Mouse (Mus musculus) liver, embryonic 13.5 days (tissue): ENCODE data around the gene Zfp385a. TPM values are rescaled to one million over a fixed set of nuclear protein-coding genes. Genes with fewer than 3 reads are reported as not detected.
A peak's percentile ranks its signal among the peaks of the same experiment; 100 is the strongest.

Source experiments
- ATAC-seq: fragments of 200-750 bp; cut with Nextera tagmentation; 2 replicates; pipeline ENCODE4 v1.8.0; 2017; ENCODE audit warnings: low read depth, mild to moderate bottlenecking, moderate number of reproducible peaks, moderate library complexity
- DNase-seq: peaks from one replicate; pipeline ENCODE4 v3.0.0; 2022
- H3K27ac ChIP-seq: fragments of 300-500 bp; sonication (generic); 2 replicates; pipeline ENCODE4 v1.5.1; 2015; ENCODE audit warnings: moderate library complexity, mild to moderate bottlenecking, inconsistent platforms
- H3K27me3 ChIP-seq: fragments of 300-500 bp; sonication (generic); 2 replicates; pipeline ENCODE4 v1.6.1; 2015; ENCODE audit warnings: mild to moderate bottlenecking, inconsistent platforms
- H3K36me3 ChIP-seq: fragments of 300-500 bp; sonication (generic); 2 replicates; pipeline ENCODE4 v1.6.1; 2015; ENCODE audit warnings: mild to moderate bottlenecking, inconsistent platforms
- H3K4me1 ChIP-seq: fragments of 300-500 bp; sonication (generic); replicated peaks from 2 replicates; pipeline ENCODE4 v1.6.1; 2015; ENCODE audit warnings: inconsistent platforms
- H3K4me2 ChIP-seq: fragments of 300-500 bp; sonication (generic); 2 replicates; pipeline ENCODE4 v1.6.1; 2015; ENCODE audit warnings: inconsistent platforms, mild to moderate bottlenecking, moderate library complexity
- H3K4me3 ChIP-seq: fragments of 300-500 bp; sonication (generic); replicated peaks from 2 replicates; pipeline ENCODE4 v1.5.1; 2015; ENCODE audit warnings: mild to moderate bottlenecking, inconsistent platforms
- H3K9ac ChIP-seq: fragments of 300-500 bp; sonication (generic); 2 replicates; pipeline ENCODE4 v1.6.1; 2015; ENCODE audit warnings: mild to moderate bottlenecking, inconsistent platforms
- H3K9me3 ChIP-seq: fragments of 300-500 bp; sonication (generic); replicated peaks from 2 replicates; pipeline ENCODE4 v1.6.1; 2016; ENCODE audit warnings: inconsistent platforms
- WGBS: fragments of 180-500 bp; shearing (Covaris S2); methylation state at CpG from one replicate; pipeline ENCODE4 v1.1.7; 2015; ENCODE audit not compliant: insufficient replicate concordance; 5-methylcytosine and 5-hydroxymethylcytosine counted together
- polyA plus RNA-seq: library from polyadenylated mRNA; unstranded; fragments of >200 nt; fragmentation: Nextera tagmentation; extraction: Ambion mirVana; gene quantifications from 2 replicates; pipeline ENCODE4 v1.2.1, GENCODE M21; 2015

Zfp385a gene
- polyA plus RNA-seq, 1 experiment from 2014 or later: 4.6 TPM

DNA sequence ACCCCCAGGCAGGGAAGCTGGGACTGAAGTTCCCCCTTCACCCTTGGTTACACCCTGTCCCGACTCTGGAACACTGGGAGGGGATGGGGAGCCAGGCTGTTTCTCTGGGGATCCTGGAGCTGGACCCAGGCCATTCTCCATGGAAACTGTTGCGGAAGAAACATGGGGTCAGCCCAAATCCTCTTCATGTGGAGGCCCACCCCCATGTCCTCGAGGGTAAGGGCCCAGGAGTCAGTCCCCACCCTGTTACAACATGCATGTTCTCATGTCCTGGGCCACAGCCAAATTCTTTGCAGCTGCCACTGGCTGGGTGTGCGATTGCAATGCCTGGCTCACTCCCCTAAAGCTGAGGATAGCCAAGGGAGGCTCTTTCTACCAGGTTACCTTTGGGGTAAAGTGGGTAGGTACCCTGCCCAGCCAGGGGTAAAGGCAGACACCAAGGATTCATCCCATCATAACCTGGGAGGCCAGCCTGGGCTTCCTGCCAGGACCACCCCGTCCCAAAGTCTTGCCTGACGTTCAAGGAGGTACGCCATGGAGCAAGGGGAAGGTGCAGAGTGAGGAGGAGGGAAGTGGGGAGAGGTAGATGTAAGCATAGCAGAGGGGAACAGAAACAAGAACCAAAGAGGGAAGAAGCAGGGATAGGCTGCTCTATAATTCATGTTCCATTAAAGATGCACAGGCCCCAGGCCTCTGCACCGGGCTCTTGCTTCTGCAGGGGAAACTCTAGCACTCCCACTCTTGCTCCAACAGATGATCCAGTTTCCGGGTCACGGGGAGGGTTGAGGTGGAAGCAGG lies 23.7 kb downstream of the Zfp385a start:
- no peak overlapping the region for H3K9ac ChIP-seq
- no peaks in the 10 kb centered on the region for H3K27me3 ChIP-seq
- whole genome bisulfite sequencing: 73% methylated on average over 10 of the region's 10 CpGs
- no peak overlapping the region for H3K4me3 ChIP-seq
- H3K4me2 ChIP-seq: no peak overlapping the region
- no peaks in the 10 kb centered on the region for H3K9me3 ChIP-seq
- ATAC-seq: no peak
- no peak overlapping the region for H3K27ac ChIP-seq
- peaks cover 30% of the 10 kb centered on the region; the same call in 1 of the 2 replicates for H3K36me3 ChIP-seq
- DNase-seq: no peak
- H3K4me1 ChIP-seq: peaks cover 53% of the 10 kb centered on the region

DNA sequence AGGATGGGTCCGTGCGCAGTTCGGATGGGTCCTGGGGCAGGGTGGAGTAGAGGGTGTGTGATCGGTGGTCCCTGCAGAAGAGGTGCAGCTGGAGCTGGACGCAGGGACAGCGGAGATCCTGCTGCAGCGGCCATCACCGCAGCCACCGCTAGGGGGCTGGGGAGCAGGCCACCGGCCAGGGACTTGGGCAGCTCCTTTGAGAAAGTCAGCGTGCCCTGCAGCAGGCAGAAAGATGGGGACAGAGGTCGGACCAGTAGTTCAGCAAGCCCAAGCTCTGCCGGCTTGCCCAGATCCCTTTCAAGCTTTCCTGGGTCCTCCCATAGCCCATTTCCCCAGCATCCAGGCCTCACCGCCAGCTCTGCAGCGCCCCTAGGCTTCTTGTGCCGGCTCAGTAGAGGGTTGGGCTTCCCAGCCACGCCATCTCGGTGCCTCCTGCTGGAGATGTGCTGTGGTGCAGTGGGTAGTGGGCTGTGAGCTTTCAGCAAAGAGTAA lies 24.8 kb downstream of the Zfp385a start:
- H3K9ac ChIP-seq: no peak overlapping the region
- peak; percentile 44 for DNase-seq
- whole genome bisulfite sequencing: 35% methylated on average over 18 of the region's 18 CpGs

DNA sequence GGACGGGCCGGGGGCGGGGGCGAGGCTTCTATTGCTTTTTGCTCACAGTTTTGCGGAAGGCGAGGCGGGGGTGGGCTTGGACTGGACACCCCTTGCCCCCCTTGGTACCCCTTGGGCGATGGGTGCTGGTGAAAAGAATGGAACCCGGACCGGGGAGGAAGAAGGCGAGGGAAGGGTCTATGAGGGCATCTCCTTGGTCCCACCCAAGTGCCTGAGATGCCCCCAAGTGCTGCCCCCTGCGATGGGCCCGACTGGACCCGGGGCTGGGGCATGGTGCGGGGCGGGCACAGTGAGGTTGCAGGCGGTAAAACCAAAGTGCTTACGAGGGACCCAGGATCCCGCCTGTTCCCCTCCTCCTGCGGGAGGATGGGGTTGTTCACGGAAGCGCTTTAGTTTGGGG lies 25.7 kb downstream of the Zfp385a start:
- 74% methylated on average over 22 of the region's 22 CpGs for WGBS
- H3K27ac ChIP-seq: no peak overlapping the region

More for the DNA sequence above, 24.8 kb downstream of the Zfp385a start:
- peak; percentile 57 for ATAC-seq
- H3K4me2 ChIP-seq: peak overlapping the region; percentile 34
- H3K36me3 ChIP-seq: peaks cover 26% of the 10 kb centered on the region; the same call in 1 of the 2 replicates
- H3K27ac ChIP-seq: no peak overlapping the region
- H3K27me3 ChIP-seq: no peaks in the 10 kb centered on the region
- H3K4me1 ChIP-seq: peaks cover 48% of the 10 kb centered on the region
- no peaks in the 10 kb centered on the region for H3K9me3 ChIP-seq
- H3K4me3 ChIP-seq: no peak overlapping the region

DNA sequence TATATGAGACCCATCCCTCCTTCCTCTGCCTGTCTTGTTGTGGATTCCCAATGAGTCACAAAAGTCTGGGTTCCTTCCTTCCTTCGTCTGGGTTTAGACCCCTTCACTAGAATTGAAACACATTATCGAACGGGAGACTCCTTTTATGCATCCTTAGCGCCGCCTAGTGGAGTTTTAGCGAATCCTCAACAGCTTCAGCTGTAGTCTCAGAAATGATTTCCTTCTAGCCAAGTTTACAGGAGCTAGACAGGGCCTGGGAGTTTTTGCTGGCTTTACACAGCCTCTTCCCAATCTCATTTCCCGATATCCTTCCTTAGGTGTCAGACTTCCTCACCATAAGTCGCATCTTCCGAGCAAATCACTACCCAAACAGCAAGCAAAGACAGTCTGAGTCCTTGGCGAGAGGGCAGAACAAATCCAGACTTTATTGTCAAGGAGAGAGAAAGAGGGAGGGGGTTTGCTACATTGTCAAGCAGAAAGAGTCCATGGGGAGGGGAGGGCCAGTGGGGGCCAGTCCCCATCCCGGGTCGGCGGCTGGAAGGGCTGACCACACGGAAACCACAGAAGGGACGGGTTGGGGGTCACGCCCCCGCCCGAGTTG lies 26.3 kb downstream of the Zfp385a start:
- ATAC-seq (no peak), DNase-seq (no peak)
- H3K27ac ChIP-seq: no peak overlapping the region
- peaks cover 20% of the 10 kb centered on the region; the same call in 1 of the 2 replicates for H3K36me3 ChIP-seq
- H3K4me2 ChIP-seq: 0 out of 2 replicates have a peak overlapping the region, but pooled peaks have one; percentile 34
- peaks cover 14% of the 10 kb centered on the region for H3K27me3 ChIP-seq
- H3K4me1 ChIP-seq: peaks cover 56% of the 10 kb centered on the region
- 28% methylated on average over 18 of the region's 18 CpGs for WGBS
- H3K9me3 ChIP-seq: no peaks in the 10 kb centered on the region
- no peak overlapping the region for H3K9ac ChIP-seq
- no peak overlapping the region for H3K4me3 ChIP-seq

More for the DNA sequence above, 25.7 kb downstream of the Zfp385a start:
- ATAC-seq (no peak), DNase-seq (no peak)
- Histone ChIP-seq H3K4me2 (peak overlapping the region; percentile 34), H3K9ac (no peak overlapping the region), H3K36me3 (peaks cover 25% of the 10 kb centered on the region; the same call in 1 of the 2 replicates), H3K9me3 (no peaks in the 10 kb centered on the region), H3K4me1 (peaks cover 50% of the 10 kb centered on the region), H3K4me3 (no peak overlapping the region), H3K27me3 (peaks cover 8% of the 10 kb centered on the region)

DNA sequence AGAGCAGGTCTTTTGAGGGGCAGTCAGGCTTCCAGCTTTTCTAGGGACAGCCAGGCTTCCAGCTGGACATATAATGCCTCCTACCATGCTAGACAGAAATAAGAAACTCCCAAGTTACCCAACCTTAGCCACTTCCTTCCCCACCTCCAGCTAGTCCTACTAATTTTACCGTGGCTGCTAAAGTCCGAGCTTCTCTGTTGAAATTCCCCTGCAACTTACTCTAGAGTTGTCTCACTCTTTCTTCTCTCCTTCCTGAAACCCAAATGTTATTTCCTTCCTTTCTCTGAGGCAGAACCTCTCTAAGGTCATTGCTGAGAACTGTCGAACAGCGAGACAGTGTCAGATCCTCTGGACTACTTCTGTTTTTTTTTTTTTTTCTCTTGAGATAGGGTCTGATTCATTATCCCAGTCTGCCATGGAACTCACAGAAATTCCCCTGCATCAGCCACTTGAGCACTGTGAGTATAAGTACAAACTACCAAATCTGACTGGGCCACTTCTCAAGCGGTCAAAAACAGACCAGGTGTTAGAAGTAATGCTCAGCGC lies 29.5 kb downstream of the Zfp385a start, which contains the start of gene Gpr84:
Gene Gpr84, minus strand, starts transcription at position 248 of the 546 bp plus-strand sequence.
- ATAC-seq (no peak), DNase-seq (no peak)
- Histone ChIP-seq H3K36me3 (peaks cover 7% of the 10 kb centered on the region; the same call in 1 of the 2 replicates), H3K9ac (no peak within 1 kb of the TSS), H3K4me3 (no peak within 1 kb of the TSS), H3K27me3 (peaks cover 32% of the 10 kb centered on the region), H3K27ac (no peak within 1 kb of the TSS), H3K4me1 (peaks cover 61% of the 10 kb centered on the region), H3K4me2 (peak within 1 kb of the TSS; percentile 45; the same call in 1 of the 2 replicates), H3K9me3 (no peaks in the 10 kb centered on the region)
- WGBS: 16% methylated on average over 6 of the region's 6 CpGs

DNA sequence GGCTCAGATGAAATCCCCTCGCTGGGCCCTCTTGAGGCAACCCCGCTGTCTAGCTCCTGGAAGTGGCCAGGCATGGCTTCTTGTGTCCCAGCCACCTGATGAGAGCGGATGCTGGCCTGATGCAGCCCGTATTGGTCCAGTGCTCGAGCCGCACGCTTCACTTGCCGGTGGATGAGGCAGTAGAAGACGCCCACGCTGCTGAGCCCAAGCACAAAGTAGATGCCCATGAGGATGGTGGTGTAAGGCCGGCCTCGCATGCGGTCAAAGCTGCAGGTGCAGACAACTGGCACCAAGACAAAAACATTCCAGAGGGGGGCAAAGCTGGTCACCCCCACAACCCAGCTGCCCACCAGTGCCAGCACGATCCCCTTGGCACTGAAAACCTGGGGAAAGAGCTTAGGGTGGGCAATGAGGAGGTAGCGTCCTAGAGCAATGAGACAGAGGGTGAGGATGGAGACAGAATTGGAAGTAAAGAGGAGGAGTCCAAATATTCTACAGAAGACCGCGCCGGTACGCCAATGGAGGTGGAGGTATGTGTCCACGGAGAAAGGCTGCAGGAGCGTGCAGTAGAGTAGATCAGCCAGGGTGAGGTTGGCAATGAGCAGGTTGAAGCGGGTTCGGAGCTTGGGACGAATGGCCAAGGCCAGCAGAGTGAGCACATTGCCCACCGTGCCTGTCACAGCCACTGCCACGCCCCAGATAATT lies 30.9 kb downstream of the Zfp385a start:
- Histone ChIP-seq H3K36me3 (no peaks in the 10 kb centered on the region), H3K9me3 (no peaks in the 10 kb centered on the region), H3K27me3 (peaks cover 46% of the 10 kb centered on the region), H3K4me1 (peaks cover 61% of the 10 kb centered on the region), H3K27ac (no peak overlapping the region; the same call in 1 of the 2 replicates), H3K4me2 (peak overlapping the region; percentile 45), H3K9ac (peak overlapping the region; percentile 46; the same call in 1 of the 2 replicates), H3K4me3 (peak overlapping the region; percentile 21)
- WGBS: 57% methylated on average over 26 of the region's 26 CpGs
- ATAC-seq: no peak
- no peak for DNase-seq

DNA sequence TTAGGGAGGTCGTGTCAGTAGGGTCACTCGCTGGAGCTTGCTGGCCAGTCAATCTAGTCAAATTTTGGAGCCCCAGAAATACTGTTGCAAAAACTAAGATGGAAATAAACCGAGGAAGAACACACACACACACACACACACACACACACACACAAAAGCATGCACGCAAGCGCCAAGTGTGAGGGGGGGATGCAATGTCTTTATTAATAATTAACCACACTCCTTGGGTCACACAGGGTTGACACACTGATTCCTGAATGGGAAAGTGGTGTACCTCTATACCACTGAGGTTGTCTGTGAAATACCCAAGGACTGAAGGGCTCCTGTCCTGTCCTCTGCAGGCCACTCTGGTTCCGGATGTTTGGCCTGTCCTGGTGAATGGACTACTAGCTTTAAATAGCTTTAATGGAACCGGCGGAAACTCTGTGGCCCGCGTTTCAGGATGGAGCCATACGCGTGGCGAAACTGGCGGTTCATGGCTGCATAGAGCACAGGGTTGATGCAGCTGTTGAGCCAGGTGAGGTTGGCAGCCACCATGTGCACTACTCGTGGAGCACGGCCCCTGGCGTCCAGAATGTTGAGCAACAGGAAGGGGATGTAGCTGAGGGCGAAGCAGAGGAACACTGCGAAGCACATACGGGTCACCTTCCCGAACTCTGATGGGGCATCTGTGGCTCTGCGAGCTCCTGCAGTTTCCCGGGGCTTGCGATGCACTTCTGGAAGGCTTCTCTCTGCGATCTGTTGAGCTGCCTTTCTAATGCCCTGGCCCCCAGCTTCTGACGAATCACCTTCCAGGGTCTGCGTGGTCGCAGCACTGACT lies 31.6 kb downstream of the Zfp385a start:
- WGBS: 33% methylated on average over 28 of the region's 28 CpGs
- no peaks in the 10 kb centered on the region for H3K36me3 ChIP-seq
- peak overlapping the region; percentile 46; the same call in 1 of the 2 replicates for H3K9ac ChIP-seq
- ATAC-seq: 0 out of 2 replicates have a peak, but pooled peaks have one; percentile 7
- H3K4me3 ChIP-seq: peak overlapping the region; percentile 21
- no peaks in the 10 kb centered on the region for H3K9me3 ChIP-seq
- H3K4me2 ChIP-seq: peak overlapping the region; percentile 45
- no peak for DNase-seq
- H3K4me1 ChIP-seq: peaks cover 61% of the 10 kb centered on the region
- H3K27me3 ChIP-seq: peaks cover 54% of the 10 kb centered on the region
- H3K27ac ChIP-seq: peak overlapping the region; percentile 8; the same call in 1 of the 2 replicates

DNA sequence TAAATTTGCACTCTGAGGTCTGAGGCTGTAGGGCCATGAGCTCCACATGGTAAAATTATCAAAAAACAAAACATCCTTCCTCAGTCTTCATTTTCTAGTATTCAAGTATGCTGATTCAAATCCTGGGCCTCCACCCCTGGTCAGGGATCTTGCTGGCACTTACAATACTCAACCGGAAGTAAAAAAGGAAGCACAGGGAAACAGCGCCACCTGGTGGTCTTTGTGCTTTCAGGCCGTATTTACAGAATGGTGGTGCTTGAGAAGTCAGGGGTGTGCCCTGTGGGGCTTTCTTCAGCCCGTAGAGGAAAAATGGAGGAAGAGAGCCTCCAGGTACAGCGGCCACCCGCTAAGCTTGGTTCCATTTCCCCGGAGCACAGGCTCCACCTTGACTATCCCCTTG lies 32.8 kb downstream of the Zfp385a start:
- ATAC-seq (0 out of 2 replicates have a peak, but pooled peaks have one; percentile 22), DNase-seq (peak; percentile 79)
- H3K4me3 ChIP-seq: no peak overlapping the region
- H3K4me1 ChIP-seq: peaks cover 58% of the 10 kb centered on the region
- H3K9me3 ChIP-seq: no peaks in the 10 kb centered on the region
- H3K9ac ChIP-seq: no peak overlapping the region
- H3K4me2 ChIP-seq: peak overlapping the region; percentile 17; the same call in 1 of the 2 replicates
- peaks cover 65% of the 10 kb centered on the region for H3K27me3 ChIP-seq
- no peaks in the 10 kb centered on the region for H3K36me3 ChIP-seq
- 1% methylated on average over 7 of the region's 7 CpGs for WGBS
- H3K27ac ChIP-seq: no peak overlapping the region

DNA sequence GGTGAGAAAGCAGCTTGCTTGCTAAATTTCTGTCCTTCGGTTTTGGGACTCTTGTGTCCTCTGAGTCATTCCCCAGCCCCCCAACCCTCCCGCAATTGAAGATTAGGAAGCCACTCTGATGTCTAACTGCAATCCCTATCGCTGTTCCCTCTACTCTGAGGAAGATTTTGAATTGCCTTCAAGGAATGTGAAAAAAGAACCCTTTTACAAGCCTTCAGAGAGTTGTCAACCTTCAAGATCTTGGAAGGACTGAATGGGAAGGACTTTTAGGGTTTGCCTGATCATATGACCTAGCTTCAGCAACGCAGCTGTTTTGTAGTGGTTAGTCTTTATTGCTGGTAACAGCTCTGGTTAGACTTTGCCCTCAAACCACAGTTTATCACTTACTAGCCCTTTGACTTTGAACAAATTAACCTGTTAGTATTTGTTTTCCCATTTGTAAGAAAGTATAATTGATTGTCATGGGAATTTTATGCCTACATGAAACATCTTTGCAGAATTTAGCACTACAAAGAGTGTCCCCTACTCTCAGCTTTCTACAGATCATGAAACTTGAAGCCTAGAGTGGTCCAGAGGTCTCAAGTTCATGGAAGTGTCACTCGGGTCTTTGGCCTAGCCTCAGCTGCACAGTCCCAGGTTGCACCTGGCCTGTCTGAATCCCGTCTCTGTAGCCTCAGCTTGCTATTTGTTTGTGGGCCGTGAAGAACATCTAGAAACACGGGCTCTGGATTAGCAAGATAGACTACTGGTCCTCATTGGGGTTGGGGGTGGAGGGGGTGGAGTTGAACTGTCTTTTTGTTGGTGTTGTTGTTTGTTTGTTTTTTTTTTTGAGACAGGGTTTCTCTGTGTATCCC lies 33.9 kb downstream of the Zfp385a start:
- Histone ChIP-seq H3K9ac (peak overlapping the region; percentile 49; the same call in 1 of the 2 replicates), H3K27me3 (peaks cover 67% of the 10 kb centered on the region), H3K9me3 (no peaks in the 10 kb centered on the region), H3K4me2 (peak overlapping the region; percentile 86), H3K4me3 (peak overlapping the region; percentile 61), H3K36me3 (no peaks in the 10 kb centered on the region), H3K27ac (peak overlapping the region; percentile 70), H3K4me1 (peaks cover 65% of the 10 kb centered on the region)
- DNase-seq (no peak), ATAC-seq (no peak)
- 29% methylated on average over 8 of the region's 8 CpGs for WGBS
